Mouse (Mus musculus): ENCODE measurements around the gene Jazf1. TPM values are rescaled to one million over a fixed set of nuclear protein-coding genes. Genes with fewer than 3 reads are reported as not detected.
A peak's percentile ranks its signal among the peaks of the same experiment; 100 is the strongest.

Jazf1 gene
- polyA plus RNA-seq, 1 experiment from 2014 or later: 3.3 TPM

GRCm38 (mm10) chr6:53017357-53018205, 50.9 kb downstream of the Jazf1 start:
- H3K4me2 ChIP-seq (ENCODE audit: low read depth, low read length): no peak overlapping the region
- no peak overlapping the region for H3K9ac ChIP-seq (replicated peaks)
- WGBS (ENCODE audit: insufficient replicate concordance): 58% methylated on average over 4 of the region's 4 CpGs
- no peaks in the 10 kb centered on the region for H3K36me3 ChIP-seq (replicated peaks; ENCODE audit: insufficient read depth, low read length)
- H3K27ac ChIP-seq (ENCODE audit: low read depth): no peak overlapping the region
- H3K9me3 ChIP-seq (ENCODE audit: low read length): no peaks in the 10 kb centered on the region
- no peak for DNase-seq
- ATAC-seq: no peak
- H3K27me3 ChIP-seq (ENCODE audit: insufficient read depth, low read length): no peaks in the 10 kb centered on the region
- no peak overlapping the region for H3K4me3 ChIP-seq (ENCODE audit: low read depth, low read length)
- H3K4me1 ChIP-seq (ENCODE audit: insufficient read depth): no peaks in the 10 kb centered on the region
- no peak for TF ChIP-seq CTCF (IDR thresholded peaks at IDR 0.05; ENCODE audit: low read depth)

DNA sequence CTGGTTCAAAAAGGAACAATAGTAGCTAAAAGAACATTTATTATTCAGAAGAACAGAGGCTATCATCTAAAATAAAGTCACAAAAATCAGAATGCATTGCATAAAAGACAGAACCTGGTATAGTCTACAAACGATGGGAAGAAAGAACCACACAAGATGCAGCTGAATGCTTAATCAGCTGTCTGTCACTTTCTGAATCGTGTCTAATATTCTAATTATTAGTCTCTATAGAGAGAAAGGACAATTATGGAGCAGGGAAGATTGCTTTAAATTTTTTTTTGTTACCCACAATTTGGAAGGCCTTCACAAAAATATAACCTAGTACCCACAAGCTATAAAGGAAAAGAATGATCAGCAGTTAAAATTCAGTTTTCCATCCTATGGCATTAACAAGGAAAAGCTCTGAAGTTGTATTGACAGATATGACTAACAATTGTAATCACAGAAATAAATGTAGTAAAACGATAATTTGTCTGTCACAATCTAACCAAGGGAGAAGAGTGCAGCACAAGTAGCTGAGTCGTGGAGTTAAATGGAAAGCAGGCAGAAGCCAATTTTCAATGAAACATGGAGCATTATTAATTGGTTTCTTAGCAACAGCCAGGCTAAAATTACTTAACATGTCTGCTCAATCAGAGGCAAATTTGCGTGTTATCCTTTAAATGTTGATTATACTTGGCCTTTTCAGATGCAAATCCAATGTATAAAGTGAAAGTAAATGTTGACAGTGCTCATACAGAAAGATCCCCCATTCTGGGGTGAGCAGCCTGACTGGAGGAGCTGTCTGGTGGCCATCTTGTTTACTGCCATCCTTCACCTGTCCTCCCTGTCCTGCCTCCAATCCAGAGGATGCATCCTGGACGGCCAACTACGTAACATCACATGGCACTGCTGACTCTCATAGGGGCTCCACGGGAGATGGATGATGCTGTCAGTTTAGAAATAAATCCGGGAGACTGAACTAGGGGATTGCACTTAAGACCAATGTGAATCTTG, 53.7 kb downstream of the Jazf1 start:
- Histone ChIP-seq H3K4me1 (ENCODE audit: insufficient read depth) (no peaks in the 10 kb centered on the region), H3K36me3 (replicated peaks; ENCODE audit: insufficient read depth, low read length) (no peaks in the 10 kb centered on the region), H3K9me3 (ENCODE audit: low read length) (no peaks in the 10 kb centered on the region), H3K4me2 (ENCODE audit: low read depth, low read length) (no peak overlapping the region), H3K27ac (ENCODE audit: low read depth) (no peak overlapping the region), H3K9ac (replicated peaks) (no peak overlapping the region), H3K4me3 (ENCODE audit: low read depth, low read length) (no peak overlapping the region), H3K27me3 (ENCODE audit: insufficient read depth, low read length) (no peaks in the 10 kb centered on the region)
- DNase-seq (no peak), ATAC-seq (no peak)
- no peak for TF ChIP-seq EP300 (IDR thresholded peaks at IDR 0.05; ENCODE audit: low read depth)
- no peak for TF ChIP-seq CTCF (IDR thresholded peaks at IDR 0.05; ENCODE audit: low read depth)
- 79% methylated on average over 9 of the region's 9 CpGs for WGBS (ENCODE audit: insufficient replicate concordance)

GRCm38 (mm10) chr6:53010286-53010685, 58.1 kb downstream of the Jazf1 start:
- DNase-seq: no peak
- Histone ChIP-seq H3K4me1 (ENCODE audit: insufficient read depth) (peaks cover 12% of the 10 kb centered on the region), H3K9me3 (ENCODE audit: low read length) (no peaks in the 10 kb centered on the region), H3K4me2 (ENCODE audit: low read depth, low read length) (no peak overlapping the region), H3K4me3 (ENCODE audit: low read depth, low read length) (no peak overlapping the region), H3K36me3 (replicated peaks; ENCODE audit: insufficient read depth, low read length) (no peaks in the 10 kb centered on the region), H3K9ac (replicated peaks) (no peak overlapping the region), H3K27ac (ENCODE audit: low read depth) (no peak overlapping the region), H3K27me3 (ENCODE audit: insufficient read depth, low read length) (no peaks in the 10 kb centered on the region)
- WGBS (ENCODE audit: insufficient replicate concordance): 76% methylated on average over 2 of the region's 2 CpGs
- TF ChIP-seq CTCF (IDR thresholded peaks at IDR 0.05; ENCODE audit: low read depth) (no peak), EP300 (IDR thresholded peaks at IDR 0.05; ENCODE audit: low read depth) (no peak)
- no peak for ATAC-seq

DNA sequence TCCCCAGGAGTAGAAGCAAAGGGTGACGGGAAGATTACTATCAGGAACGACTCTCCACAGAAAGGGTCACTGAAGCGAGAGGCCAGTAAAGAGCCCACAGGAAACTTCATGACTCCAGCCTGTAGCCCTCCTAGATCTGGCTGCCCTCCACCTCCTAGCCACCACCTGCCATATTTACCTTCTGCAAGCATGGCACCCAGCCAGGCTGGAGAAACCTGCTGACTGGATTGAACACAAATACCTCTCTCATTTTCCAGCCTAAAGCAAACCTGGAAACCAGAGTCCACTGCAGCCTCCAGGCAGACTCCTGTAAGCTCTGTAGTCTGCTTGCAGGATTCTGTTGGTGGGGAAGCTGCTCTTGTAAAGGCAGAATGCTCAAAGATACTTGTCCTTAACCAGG, 62.4 kb downstream of the Jazf1 start:
- H3K36me3 ChIP-seq (replicated peaks; ENCODE audit: insufficient read depth, low read length): no peaks in the 10 kb centered on the region
- DNase-seq (peak; percentile 72), ATAC-seq (peak; percentile 56)
- no peaks in the 10 kb centered on the region for H3K9me3 ChIP-seq (ENCODE audit: low read length)
- H3K4me1 ChIP-seq (ENCODE audit: insufficient read depth): peaks cover 16% of the 10 kb centered on the region
- no peak overlapping the region for H3K4me2 ChIP-seq (ENCODE audit: low read depth, low read length)
- 57% methylated on average over 3 of the region's 3 CpGs for WGBS (ENCODE audit: insufficient replicate concordance)
- H3K27me3 ChIP-seq (ENCODE audit: insufficient read depth, low read length): no peaks in the 10 kb centered on the region
- no peak overlapping the region for H3K9ac ChIP-seq (replicated peaks)
- peak overlapping the region; percentile 59; the same call in 1 of the 2 replicates for H3K27ac ChIP-seq (ENCODE audit: low read depth)
- no peak overlapping the region for H3K4me3 ChIP-seq (ENCODE audit: low read depth, low read length)
- TF ChIP-seq CTCF (IDR thresholded peaks at IDR 0.05; ENCODE audit: low read depth) (no peak), EP300 (IDR thresholded peaks at IDR 0.05; ENCODE audit: low read depth) (no peak)

- DNase-seq: no peak
- peaks cover 16% of the 10 kb centered on the region for H3K4me1 ChIP-seq (ENCODE audit: insufficient read depth)
- WGBS (ENCODE audit: insufficient replicate concordance): 55% methylated on average over 2 of the region's 2 CpGs
Measured at GRCm38 (mm10) chr6:53005544-53005943, 62.9 kb downstream of the Jazf1 start.

DNA sequence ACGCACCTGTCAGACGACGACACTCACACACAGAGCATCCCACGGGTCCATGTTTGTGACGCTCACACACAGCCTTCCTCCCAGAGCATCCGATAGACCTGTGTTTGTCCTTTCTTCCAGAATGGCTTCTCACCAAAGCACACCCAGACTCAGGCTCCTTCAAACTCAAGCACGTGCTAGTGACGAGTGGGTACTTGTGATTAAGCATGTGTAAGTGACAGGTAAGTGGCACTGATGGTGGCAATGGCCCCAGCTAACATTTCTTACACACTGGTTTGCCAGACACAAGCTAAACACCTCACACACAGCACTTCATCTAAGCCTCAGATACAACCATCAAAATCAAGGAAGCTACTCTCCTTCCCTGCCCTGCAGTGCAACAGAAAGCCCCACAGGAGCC, 77.6 kb downstream of the Jazf1 start:
- H3K4me3 ChIP-seq (ENCODE audit: low read depth, low read length): no peak overlapping the region
- DNase-seq: peak; percentile 5
- H3K27ac ChIP-seq (ENCODE audit: low read depth): no peak overlapping the region
- ATAC-seq: no peak
- H3K36me3 ChIP-seq (replicated peaks; ENCODE audit: insufficient read depth, low read length): no peaks in the 10 kb centered on the region
- H3K4me2 ChIP-seq (ENCODE audit: low read depth, low read length): no peak overlapping the region
- no peak for TF ChIP-seq CTCF (IDR thresholded peaks at IDR 0.05; ENCODE audit: low read depth)
- TF ChIP-seq EP300 (IDR thresholded peaks at IDR 0.05; ENCODE audit: low read depth): no peak
- no peaks in the 10 kb centered on the region for H3K9me3 ChIP-seq (ENCODE audit: low read length)
- no peak overlapping the region for H3K9ac ChIP-seq (replicated peaks)
- H3K27me3 ChIP-seq (ENCODE audit: insufficient read depth, low read length): no peaks in the 10 kb centered on the region
- 78% methylated on average over 8 of the region's 8 CpGs for WGBS (ENCODE audit: insufficient replicate concordance)
- no peaks in the 10 kb centered on the region for H3K4me1 ChIP-seq (ENCODE audit: insufficient read depth)

More at GRCm38 (mm10) chr6:53005544-53005943, 62.9 kb downstream of the Jazf1 start:
- H3K9me3 ChIP-seq (ENCODE audit: low read length): no peaks in the 10 kb centered on the region
- no peak overlapping the region for H3K27ac ChIP-seq (ENCODE audit: low read depth)
- no peak overlapping the region for H3K4me3 ChIP-seq (ENCODE audit: low read depth, low read length)
- H3K4me2 ChIP-seq (ENCODE audit: low read depth, low read length): no peak overlapping the region
- H3K36me3 ChIP-seq (replicated peaks; ENCODE audit: insufficient read depth, low read length): no peaks in the 10 kb centered on the region
- no peak for TF ChIP-seq EP300 (IDR thresholded peaks at IDR 0.05; ENCODE audit: low read depth)
- no peak for TF ChIP-seq CTCF (IDR thresholded peaks at IDR 0.05; ENCODE audit: low read depth)
- no peak for ATAC-seq
- no peaks in the 10 kb centered on the region for H3K27me3 ChIP-seq (ENCODE audit: insufficient read depth, low read length)
- H3K9ac ChIP-seq (replicated peaks): no peak overlapping the region

Data from liver, postnatal 0 days (tissue).